Mouse (Mus musculus) stomach, postnatal 0 days (tissue): Measurements from ENCODE around the gene Sec1.

ENCODE experiments used
- CTCF ChIP-seq: IDR thresholded peaks from 2 replicates; pipeline ENCODE4 v1.5.1; 2016; ENCODE audit warnings: antibody characterized with exemption, low read depth, mild to moderate bottlenecking, moderate library complexity
- EP300 ChIP-seq: optimal IDR thresholded peaks from 2 replicates; pipeline ENCODE3; 2016; ENCODE audit warnings: antibody characterized with exemption

- TF ChIP-seq EP300 = no peak
- TF ChIP-seq CTCF = no peak
Measured at GRCm38 (mm10) chr7:45681046-45681736, 13.0 kb downstream of the Sec1 start.
